Mouse (Mus musculus): ENCODE measurements around the gene Trit1. TPM values are rescaled to one million over a fixed set of nuclear protein-coding genes. Genes with fewer than 3 reads are reported as not detected.
"Not testable (repeated sequence)": the region's sequence is repeated elsewhere in the genome, so short reads cannot be mapped to it uniquely, and the experiment has no call there.

The Trit1 gene
- polyA plus RNA-seq, 1 experiment from 2014 or later, result 29.4 TPM

- Histone ChIP-seq H3K27me3 (replicated peaks; ENCODE audit: control insufficient read depth, insufficient read depth, low read length) (peaks cover 3% of the 10 kb centered on the region; the same call in 1 of the 2 replicates), H3K9ac (ENCODE audit: low read length) (no peak overlapping the region), H3K4me3 (ENCODE audit: low read depth, low read length) (no peak overlapping the region), H3K9me3 (replicated peaks; ENCODE audit: control insufficient read depth, low read length) (no peaks in the 10 kb centered on the region), H3K36me3 (ENCODE audit: control insufficient read depth, insufficient read depth, low read length) (no peaks in the 10 kb centered on the region), H3K27ac (ENCODE audit: low read depth, low read length) (no peak overlapping the region), H3K4me2 (ENCODE audit: low read length) (no peak overlapping the region), H3K4me1 (ENCODE audit: control insufficient read depth, insufficient read depth, low read length) (no peaks in the 10 kb centered on the region)
- WGBS, result 69% methylated on average over 2 of the region's 2 CpGs
- DNase-seq (ENCODE audit: low spot score) (no peak), ATAC-seq (no peak)
Measured at GRCm38 (mm10) chr4:122980684-122981083, 35.7 kb upstream of the Trit1 start.

DNA sequence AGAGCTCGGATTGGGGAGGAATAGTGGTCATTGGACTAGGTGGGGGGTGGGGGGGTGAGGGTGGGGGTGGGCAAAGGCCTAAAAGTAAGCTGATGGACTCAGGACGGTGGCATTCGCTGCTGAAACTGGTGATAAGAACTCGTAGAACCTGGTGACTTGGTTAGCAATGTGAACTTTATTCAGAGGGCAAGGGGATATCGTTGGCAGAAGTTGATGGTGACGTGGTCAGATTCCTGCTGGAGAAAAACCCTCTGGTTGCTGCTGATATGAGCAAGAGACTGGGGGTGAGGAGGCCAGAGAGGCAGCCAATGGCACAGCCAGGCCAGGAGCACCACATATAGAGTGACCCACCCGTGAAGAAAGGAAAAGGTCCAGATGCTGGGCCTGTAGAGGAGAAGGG is 35.2 kb upstream of the Trit1 start:
- no peak overlapping the region for H3K27ac ChIP-seq (ENCODE audit: low read depth, low read length)
- H3K4me3 ChIP-seq (ENCODE audit: low read depth, low read length), result no peak overlapping the region
- H3K9me3 ChIP-seq (replicated peaks; ENCODE audit: control insufficient read depth, low read length), result no peaks in the 10 kb centered on the region
- 91% methylated on average over 7 of the region's 7 CpGs for WGBS
- DNase-seq (ENCODE audit: low spot score), result no peak
- no peak overlapping the region for H3K9ac ChIP-seq (ENCODE audit: low read length)
- H3K4me1 ChIP-seq (ENCODE audit: control insufficient read depth, insufficient read depth, low read length), result no peaks in the 10 kb centered on the region
- no peaks in the 10 kb centered on the region for H3K36me3 ChIP-seq (ENCODE audit: control insufficient read depth, insufficient read depth, low read length)
- no peak for ATAC-seq
- peaks cover 3% of the 10 kb centered on the region; the same call in 1 of the 2 replicates for H3K27me3 ChIP-seq (replicated peaks; ENCODE audit: control insufficient read depth, insufficient read depth, low read length)
- no peak overlapping the region for H3K4me2 ChIP-seq (ENCODE audit: low read length)

GRCm38 (mm10) chr4:122981930-122982329 is 34.5 kb upstream of the Trit1 start:
- WGBS, result 45% methylated on average over 3 of the region's 3 CpGs
- no peaks in the 10 kb centered on the region for H3K36me3 ChIP-seq (ENCODE audit: control insufficient read depth, insufficient read depth, low read length)
- H3K9me3 ChIP-seq (replicated peaks; ENCODE audit: control insufficient read depth, low read length), result no peaks in the 10 kb centered on the region
- no peaks in the 10 kb centered on the region for H3K4me1 ChIP-seq (ENCODE audit: control insufficient read depth, insufficient read depth, low read length)
- H3K27ac ChIP-seq (ENCODE audit: low read depth, low read length), result no peak overlapping the region
- ATAC-seq, result no peak
- no peak overlapping the region for H3K4me3 ChIP-seq (ENCODE audit: low read depth, low read length)
- no peak overlapping the region for H3K9ac ChIP-seq (ENCODE audit: low read length)
- H3K4me2 ChIP-seq (ENCODE audit: low read length), result no peak overlapping the region
- peaks cover 3% of the 10 kb centered on the region; the same call in 1 of the 2 replicates for H3K27me3 ChIP-seq (replicated peaks; ENCODE audit: control insufficient read depth, insufficient read depth, low read length)
- no peak for DNase-seq (ENCODE audit: low spot score)

DNA sequence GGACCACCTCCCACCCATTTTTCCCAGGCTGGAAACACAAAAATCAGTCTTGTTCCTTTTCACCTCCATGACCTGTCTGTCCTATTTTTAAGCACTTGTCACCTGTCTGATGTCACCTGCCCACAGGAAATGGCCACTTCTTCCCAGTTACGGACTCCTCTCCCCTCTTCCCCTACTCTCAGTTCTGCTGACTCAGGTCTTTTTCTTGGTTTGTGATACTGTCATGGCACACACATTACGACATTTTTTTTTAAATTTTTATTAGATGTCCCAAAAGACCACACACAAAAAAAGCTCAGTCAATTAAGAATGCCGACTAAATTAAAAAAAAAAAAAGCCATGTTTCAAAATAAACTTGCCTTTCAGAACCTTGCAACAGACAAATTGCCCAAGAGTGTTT is 33.9 kb upstream of the Trit1 start:
- DNase-seq (ENCODE audit: low spot score) (no peak), ATAC-seq (no peak)
- Histone ChIP-seq H3K4me1 (ENCODE audit: control insufficient read depth, insufficient read depth, low read length) (no peaks in the 10 kb centered on the region), H3K9me3 (replicated peaks; ENCODE audit: control insufficient read depth, low read length) (no peaks in the 10 kb centered on the region), H3K27me3 (replicated peaks; ENCODE audit: control insufficient read depth, insufficient read depth, low read length) (peaks cover 3% of the 10 kb centered on the region; the same call in 1 of the 2 replicates), H3K4me2 (ENCODE audit: low read length) (no peak overlapping the region), H3K36me3 (ENCODE audit: control insufficient read depth, insufficient read depth, low read length) (no peaks in the 10 kb centered on the region), H3K27ac (ENCODE audit: low read depth, low read length) (no peak overlapping the region), H3K4me3 (ENCODE audit: low read depth, low read length) (no peak overlapping the region), H3K9ac (ENCODE audit: low read length) (no peak overlapping the region)
- WGBS, result 70% methylated on average over 3 of the region's 3 CpGs

- WGBS, result 23% methylated on average over 17 of the region's 17 CpGs
- H3K36me3 ChIP-seq (ENCODE audit: control insufficient read depth, insufficient read depth, low read length), result no peaks in the 10 kb centered on the region
Measured at GRCm38 (mm10) chr4:122983486-122984261, 32.7 kb upstream of the Trit1 start.

GRCm38 (mm10) chr4:122985110-122985509 is 31.3 kb upstream of the Trit1 start:
- no peaks in the 10 kb centered on the region for H3K4me1 ChIP-seq (ENCODE audit: control insufficient read depth, insufficient read depth, low read length)
- H3K27ac ChIP-seq (ENCODE audit: low read depth, low read length), result no peak overlapping the region
- H3K36me3 ChIP-seq (ENCODE audit: control insufficient read depth, insufficient read depth, low read length), result no peaks in the 10 kb centered on the region
- H3K4me2 ChIP-seq (ENCODE audit: low read length), result no peak overlapping the region
- H3K4me3 ChIP-seq (ENCODE audit: low read depth, low read length), result no peak overlapping the region
- DNase-seq (ENCODE audit: low spot score) (peak; percentile 90), ATAC-seq (peak; percentile 89)
- H3K27me3 ChIP-seq (replicated peaks; ENCODE audit: control insufficient read depth, insufficient read depth, low read length), result peaks cover 3% of the 10 kb centered on the region; the same call in 1 of the 2 replicates
- WGBS, result 38% methylated on average over 8 of the region's 8 CpGs
- H3K9ac ChIP-seq (ENCODE audit: low read length), result no peak overlapping the region
- no peaks in the 10 kb centered on the region for H3K9me3 ChIP-seq (replicated peaks; ENCODE audit: control insufficient read depth, low read length)

More at GRCm38 (mm10) chr4:122983486-122984261, 32.7 kb upstream of the Trit1 start:
- peak overlapping the region; percentile 30 for H3K4me2 ChIP-seq (ENCODE audit: low read length)
- peak overlapping the region; percentile 9; the same call in 1 of the 2 replicates for H3K4me3 ChIP-seq (ENCODE audit: low read depth, low read length)
- ATAC-seq (no peak), DNase-seq (ENCODE audit: low spot score) (no peak)
- H3K9ac ChIP-seq (ENCODE audit: low read length), result peak overlapping the region; percentile 33; the same call in 1 of the 2 replicates
- H3K4me1 ChIP-seq (ENCODE audit: control insufficient read depth, insufficient read depth, low read length), result no peaks in the 10 kb centered on the region
- H3K27me3 ChIP-seq (replicated peaks; ENCODE audit: control insufficient read depth, insufficient read depth, low read length), result peaks cover 3% of the 10 kb centered on the region; the same call in 1 of the 2 replicates
- H3K9me3 ChIP-seq (replicated peaks; ENCODE audit: control insufficient read depth, low read length), result no peaks in the 10 kb centered on the region
- H3K27ac ChIP-seq (ENCODE audit: low read depth, low read length), result no peak overlapping the region

- no peak overlapping the region for H3K27ac ChIP-seq (ENCODE audit: low read depth, low read length)
- no peaks in the 10 kb centered on the region for H3K9me3 ChIP-seq (replicated peaks; ENCODE audit: control insufficient read depth, low read length)
- no peak overlapping the region for H3K4me3 ChIP-seq (ENCODE audit: low read depth, low read length)
- WGBS, result 90% methylated on average over 4 of the region's 4 CpGs
- DNase-seq (ENCODE audit: low spot score) (no peak), ATAC-seq (no peak)
- H3K36me3 ChIP-seq (ENCODE audit: control insufficient read depth, insufficient read depth, low read length), result no peaks in the 10 kb centered on the region
- no peak overlapping the region for H3K9ac ChIP-seq (ENCODE audit: low read length)
- H3K4me1 ChIP-seq (ENCODE audit: control insufficient read depth, insufficient read depth, low read length), result no peaks in the 10 kb centered on the region
- H3K4me2 ChIP-seq (ENCODE audit: low read length), result no peak overlapping the region
- H3K27me3 ChIP-seq (replicated peaks; ENCODE audit: control insufficient read depth, insufficient read depth, low read length), result peaks cover 3% of the 10 kb centered on the region; the same call in 1 of the 2 replicates
Measured at GRCm38 (mm10) chr4:122987421-122987820, 29.0 kb upstream of the Trit1 start.

GRCm38 (mm10) chr4:122988004-122988403 is 28.4 kb upstream of the Trit1 start:
- not testable (repeated sequence) for H3K27me3 ChIP-seq (replicated peaks; ENCODE audit: control insufficient read depth, insufficient read depth, low read length); H3K9me3 ChIP-seq (replicated peaks; ENCODE audit: control insufficient read depth, low read length); H3K4me1 ChIP-seq (ENCODE audit: control insufficient read depth, insufficient read depth, low read length); H3K9ac ChIP-seq (ENCODE audit: low read length); H3K4me3 ChIP-seq (ENCODE audit: low read depth, low read length); H3K4me2 ChIP-seq (ENCODE audit: low read length); DNase-seq (ENCODE audit: low spot score); ATAC-seq; H3K27ac ChIP-seq (ENCODE audit: low read depth, low read length); H3K36me3 ChIP-seq (ENCODE audit: control insufficient read depth, insufficient read depth, low read length)
- 68% methylated on average over 3 of the region's 3 CpGs for WGBS

DNA sequence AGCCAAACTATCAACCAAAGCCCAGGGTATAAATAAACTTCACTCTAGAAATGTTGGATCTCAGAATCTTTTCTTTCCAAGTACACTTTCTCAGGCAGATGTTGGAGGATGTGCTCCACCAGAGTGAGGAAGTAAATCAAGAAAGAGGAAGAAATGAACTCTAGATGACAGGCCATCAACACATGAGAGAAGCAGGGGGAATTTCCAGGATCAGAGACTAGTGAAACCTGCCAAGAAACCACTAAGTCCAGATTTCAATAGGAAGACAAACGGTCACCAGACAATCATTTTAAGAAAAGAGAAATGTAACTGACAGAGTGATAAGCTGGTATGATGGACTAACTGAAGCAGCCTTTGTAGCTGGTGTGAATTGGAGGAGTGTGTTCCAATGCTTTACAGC is 25.2 kb upstream of the Trit1 start:
- no peaks in the 10 kb centered on the region for H3K27me3 ChIP-seq (replicated peaks; ENCODE audit: control insufficient read depth, insufficient read depth, low read length)
- no peak overlapping the region for H3K27ac ChIP-seq (ENCODE audit: low read depth, low read length)
- no peak for DNase-seq (ENCODE audit: low spot score)
- H3K9ac ChIP-seq (ENCODE audit: low read length), result no peak overlapping the region
- no peaks in the 10 kb centered on the region for H3K9me3 ChIP-seq (replicated peaks; ENCODE audit: control insufficient read depth, low read length)
- no peak overlapping the region for H3K4me3 ChIP-seq (ENCODE audit: low read depth, low read length)
- H3K4me2 ChIP-seq (ENCODE audit: low read length), result no peak overlapping the region
- WGBS, result 85% methylated on average over 1 of the region's 1 CpGs
- H3K36me3 ChIP-seq (ENCODE audit: control insufficient read depth, insufficient read depth, low read length), result no peaks in the 10 kb centered on the region
- H3K4me1 ChIP-seq (ENCODE audit: control insufficient read depth, insufficient read depth, low read length), result no peaks in the 10 kb centered on the region
- no peak for ATAC-seq

Measured in forebrain, embryonic 14.5 days (tissue).